Mouse (Mus musculus) cerebellum, postnatal 4 days (tissue): ENCODE data around the gene Ptprm.

ENCODE experiments used
- DNase-seq, 2 experiments: peaks; one replicate each; pipeline ENCODE4 v3.0.0; 2022; ENCODE audit warnings: low spot score in 2 of 2, mixed read lengths in 1 of 2

The Ptprm gene

GRCm38 (mm10) chr17:67345157-67345556 lies 9.1 kb downstream of the Ptprm start:
- no peak for DNase-seq

- DNase-seq, result no peak
Observed at GRCm38 (mm10) chr17:67343471-67343870, 10.8 kb downstream of the Ptprm start.

- no peak for DNase-seq
Observed at GRCm38 (mm10) chr17:67343006-67343405, 11.3 kb downstream of the Ptprm start.

- DNase-seq, result no peak
Observed at GRCm38 (mm10) chr17:67340362-67340761, 13.9 kb downstream of the Ptprm start.

- DNase-seq, result no peak
Observed at GRCm38 (mm10) chr17:67339569-67339968, 14.7 kb downstream of the Ptprm start.

- no peak for DNase-seq
Observed at GRCm38 (mm10) chr17:67334310-67334709, 19.9 kb downstream of the Ptprm start.

GRCm38 (mm10) chr17:67329435-67329834 lies 24.8 kb downstream of the Ptprm start:
- DNase-seq, result no peak

- DNase-seq, result no peak
Observed at GRCm38 (mm10) chr17:67324499-67324832, 29.8 kb downstream of the Ptprm start.

- DNase-seq, result no peak
Observed at GRCm38 (mm10) chr17:67323777-67324498, 30.3 kb downstream of the Ptprm start.

- no peak for DNase-seq
Observed at GRCm38 (mm10) chr17:67314491-67315205, 39.6 kb downstream of the Ptprm start.

GRCm38 (mm10) chr17:67308421-67308820 lies 45.8 kb downstream of the Ptprm start:
- no peak for DNase-seq

- DNase-seq, result no peak
Observed at GRCm38 (mm10) chr17:67306066-67306845, 48.0 kb downstream of the Ptprm start.

GRCm38 (mm10) chr17:67304831-67305230 lies 49.4 kb downstream of the Ptprm start:
- peak in 1 of 2 experiments; percentile 9 for DNase-seq

- no peak for DNase-seq
Observed at GRCm38 (mm10) chr17:67303326-67304099, 50.7 kb downstream of the Ptprm start.

- DNase-seq, result no peak
Observed at GRCm38 (mm10) chr17:67302569-67302968, 51.7 kb downstream of the Ptprm start.

GRCm38 (mm10) chr17:67302074-67302473 lies 52.2 kb downstream of the Ptprm start:
- DNase-seq, result no peak

- DNase-seq, result no peak
Observed at GRCm38 (mm10) chr17:67301367-67301766, 52.9 kb downstream of the Ptprm start.

- DNase-seq, result no peak
Observed at GRCm38 (mm10) chr17:67298269-67298798, 55.9 kb downstream of the Ptprm start.

GRCm38 (mm10) chr17:67296604-67297595 lies 57.4 kb downstream of the Ptprm start:
- DNase-seq, result no peak

- DNase-seq, result no peak
Observed at GRCm38 (mm10) chr17:67290662-67291240, 63.5 kb downstream of the Ptprm start.
